Mouse (Mus musculus): ENCODE measurements around the gene Phospho1. TPM values are rescaled to one million over a fixed set of nuclear protein-coding genes. Genes with fewer than 3 reads are reported as not detected.

The Phospho1 gene
- polyA plus RNA-seq, 1 experiment from 2014 or later, result not detected

- H3K27me3 ChIP-seq (replicated peaks), result peaks cover 32% of the 10 kb centered on the region
Measured at GRCm38 (mm10) chr11:95838598-95838997, 14.3 kb downstream of the Phospho1 start.

DNA sequence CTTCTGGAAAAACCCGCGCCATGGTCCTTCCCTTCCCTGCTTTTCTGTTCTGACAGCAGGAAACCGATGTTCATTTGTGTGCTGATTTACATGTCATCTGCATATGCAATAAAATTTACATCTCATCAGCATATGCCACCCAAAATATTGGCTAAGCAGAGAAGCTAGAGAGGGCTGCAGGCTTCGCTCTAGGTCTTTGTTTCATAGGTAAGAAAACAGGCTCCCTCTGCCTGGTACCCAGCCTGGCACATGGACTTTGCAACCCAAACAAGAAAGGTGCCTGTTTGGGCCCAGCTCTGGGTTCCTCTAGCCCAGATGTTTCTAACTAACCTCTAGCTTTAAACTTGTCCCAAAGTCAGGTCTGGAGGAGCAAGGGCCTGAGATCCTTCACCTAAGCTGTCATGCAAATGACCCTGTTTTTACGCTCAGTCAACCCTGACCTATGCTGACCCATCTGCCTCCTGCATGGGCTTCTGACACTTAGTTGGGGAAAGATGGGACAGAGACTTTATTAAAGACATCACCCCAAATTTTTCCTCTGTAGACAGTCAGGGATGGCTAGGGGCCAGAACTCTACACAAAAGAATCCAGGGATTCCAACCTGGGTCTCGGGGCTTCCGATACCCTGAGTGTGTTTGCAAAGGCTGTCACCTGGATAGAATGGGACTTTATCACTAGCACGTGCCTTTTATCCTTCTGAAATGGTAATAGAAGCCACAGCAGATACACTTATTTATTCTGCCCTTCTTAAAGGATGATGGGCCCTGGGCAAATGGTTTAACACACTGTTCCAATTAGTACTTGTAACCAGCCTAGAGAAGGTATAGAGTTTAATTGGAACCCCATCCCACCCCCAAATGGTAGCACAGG lies 14.9 kb downstream of the Phospho1 start:
- Histone ChIP-seq H3K4me1 (peaks cover 2% of the 10 kb centered on the region; the same call in 1 of the 2 replicates), H3K4me2 (no peak overlapping the region)

More at GRCm38 (mm10) chr11:95838598-95838997, 14.3 kb downstream of the Phospho1 start:
- Histone ChIP-seq H3K9ac (no peak overlapping the region), H3K4me2 (no peak overlapping the region), H3K4me1 (peaks cover 9% of the 10 kb centered on the region), H3K4me3 (no peak overlapping the region), H3K27ac (no peak overlapping the region), H3K36me3 (replicated peaks) (no peaks in the 10 kb centered on the region), H3K9me3 (no peaks in the 10 kb centered on the region)
- WGBS, result 81% methylated on average over 4 of the region's 4 CpGs
- ATAC-seq (replicated peaks), result no peak

GRCm38 (mm10) chr11:95840694-95841497 lies 16.6 kb downstream of the Phospho1 start:
- WGBS, result 78% methylated on average over 5 of the region's 5 CpGs
- no peak overlapping the region for H3K4me3 ChIP-seq
- no peaks in the 10 kb centered on the region for H3K36me3 ChIP-seq (replicated peaks)
- peaks cover 9% of the 10 kb centered on the region; the same call in 1 of the 2 replicates for H3K27me3 ChIP-seq (replicated peaks)
- no peak overlapping the region for H3K4me2 ChIP-seq
- H3K4me1 ChIP-seq, result no peaks in the 10 kb centered on the region
- no peak overlapping the region for H3K27ac ChIP-seq
- no peaks in the 10 kb centered on the region for H3K9me3 ChIP-seq
- no peak for ATAC-seq (replicated peaks)
- H3K9ac ChIP-seq, result no peak overlapping the region

More for the DNA sequence above, 14.9 kb downstream of the Phospho1 start:
- H3K36me3 ChIP-seq (replicated peaks), result no peaks in the 10 kb centered on the region
- no peak overlapping the region for H3K4me3 ChIP-seq
- H3K27ac ChIP-seq, result no peak overlapping the region
- H3K9me3 ChIP-seq, result no peaks in the 10 kb centered on the region
- H3K27me3 ChIP-seq (replicated peaks), result peaks cover 26% of the 10 kb centered on the region
- H3K9ac ChIP-seq, result no peak overlapping the region
- no peak for ATAC-seq (replicated peaks)
- 76% methylated on average over 8 of the region's 8 CpGs for WGBS

- H3K27ac ChIP-seq, result no peak overlapping the region
- peaks cover 4% of the 10 kb centered on the region; the same call in 1 of the 2 replicates for H3K27me3 ChIP-seq (replicated peaks)
- no peaks in the 10 kb centered on the region for H3K9me3 ChIP-seq
- no peaks in the 10 kb centered on the region for H3K4me1 ChIP-seq
- no peak overlapping the region for H3K4me3 ChIP-seq
- no peak overlapping the region for H3K4me2 ChIP-seq
- WGBS, result 64% methylated on average over 10 of the region's 10 CpGs
- no peak for ATAC-seq (replicated peaks)
- no peaks in the 10 kb centered on the region for H3K36me3 ChIP-seq (replicated peaks)
- H3K9ac ChIP-seq, result no peak overlapping the region
Measured at GRCm38 (mm10) chr11:95841498-95841830, 17.2 kb downstream of the Phospho1 start.

DNA sequence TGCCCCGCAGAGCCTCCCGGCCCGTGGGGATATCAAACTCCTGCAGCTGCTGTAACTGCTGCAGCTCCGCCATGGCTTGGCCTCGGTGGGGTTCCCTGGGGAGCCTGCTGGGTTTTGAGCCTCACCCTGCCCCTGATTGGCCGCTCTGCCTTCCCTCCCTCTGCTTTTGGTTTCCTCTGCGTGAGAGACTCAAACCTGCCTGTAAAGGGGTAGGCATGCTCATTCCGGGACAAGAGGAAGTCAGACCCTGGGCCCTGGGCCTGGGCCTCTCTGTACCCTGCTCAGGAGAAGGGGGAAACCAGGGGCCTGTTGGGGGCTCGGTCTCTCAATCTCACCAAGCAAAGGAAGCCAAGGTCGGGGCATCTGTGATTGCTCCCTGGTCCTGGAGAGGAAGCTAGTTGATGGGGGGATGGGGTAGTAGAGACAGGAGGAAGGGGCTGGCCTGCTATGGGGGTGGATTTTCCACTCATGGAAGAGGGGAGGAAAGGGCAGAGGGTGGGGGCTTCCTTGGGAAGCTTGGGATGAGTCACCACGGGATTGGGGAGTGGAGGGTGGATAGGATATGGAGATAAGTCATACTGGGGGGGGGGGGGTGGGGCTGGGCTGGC lies 17.9 kb downstream of the Phospho1 start, which contains the start of gene Abi3:
Gene Abi3, minus strand, starts transcription at position 403 of the 608 bp plus-strand sequence.
- H3K36me3 ChIP-seq (replicated peaks), result no peaks in the 10 kb centered on the region
- H3K27ac ChIP-seq, result no peak within 1 kb of the TSS
- H3K4me2 ChIP-seq, result no peak within 1 kb of the TSS
- no peaks in the 10 kb centered on the region for H3K9me3 ChIP-seq
- no peak for ATAC-seq (replicated peaks)
- no peak within 1 kb of the TSS for H3K4me3 ChIP-seq
- H3K4me1 ChIP-seq, result no peaks in the 10 kb centered on the region
- H3K9ac ChIP-seq, result no peak within 1 kb of the TSS
- peaks cover 3% of the 10 kb centered on the region; the same call in 1 of the 2 replicates for H3K27me3 ChIP-seq (replicated peaks)
- 9% methylated on average over 11 of the region's 11 CpGs for WGBS

DNA sequence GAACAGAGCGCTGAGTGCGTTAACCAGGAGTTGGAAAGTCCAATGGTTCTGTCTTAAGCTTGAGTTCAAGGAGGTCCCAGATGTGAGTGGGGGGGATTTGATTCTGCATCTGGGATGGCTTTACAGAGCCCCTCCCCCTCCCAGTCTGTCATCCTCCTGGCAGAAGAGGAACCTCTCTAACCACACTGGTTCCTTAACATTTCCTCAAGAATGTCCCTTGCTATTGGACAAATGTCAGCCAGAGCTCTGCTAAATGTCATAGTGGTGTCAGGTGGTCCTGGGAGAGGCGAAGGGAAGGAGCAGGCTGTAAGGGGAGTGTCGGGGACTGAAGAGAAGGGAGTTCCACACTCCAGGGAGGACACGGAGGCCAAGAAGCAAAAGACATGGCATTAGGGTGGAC lies 18.7 kb downstream of the Phospho1 start:
- no peak overlapping the region for H3K4me3 ChIP-seq
- H3K4me2 ChIP-seq, result no peak overlapping the region
- ATAC-seq (replicated peaks), result no peak
- no peak overlapping the region for H3K9ac ChIP-seq
- H3K36me3 ChIP-seq (replicated peaks), result no peaks in the 10 kb centered on the region
- no peaks in the 10 kb centered on the region for H3K4me1 ChIP-seq
- no peaks in the 10 kb centered on the region for H3K9me3 ChIP-seq
- WGBS, result 84% methylated on average over 5 of the region's 5 CpGs
- 0 out of 2 replicates have a peak, but pooled peaks cover 3% of the 10 kb centered on the region for H3K27me3 ChIP-seq (replicated peaks)
- H3K27ac ChIP-seq, result no peak overlapping the region

DNA sequence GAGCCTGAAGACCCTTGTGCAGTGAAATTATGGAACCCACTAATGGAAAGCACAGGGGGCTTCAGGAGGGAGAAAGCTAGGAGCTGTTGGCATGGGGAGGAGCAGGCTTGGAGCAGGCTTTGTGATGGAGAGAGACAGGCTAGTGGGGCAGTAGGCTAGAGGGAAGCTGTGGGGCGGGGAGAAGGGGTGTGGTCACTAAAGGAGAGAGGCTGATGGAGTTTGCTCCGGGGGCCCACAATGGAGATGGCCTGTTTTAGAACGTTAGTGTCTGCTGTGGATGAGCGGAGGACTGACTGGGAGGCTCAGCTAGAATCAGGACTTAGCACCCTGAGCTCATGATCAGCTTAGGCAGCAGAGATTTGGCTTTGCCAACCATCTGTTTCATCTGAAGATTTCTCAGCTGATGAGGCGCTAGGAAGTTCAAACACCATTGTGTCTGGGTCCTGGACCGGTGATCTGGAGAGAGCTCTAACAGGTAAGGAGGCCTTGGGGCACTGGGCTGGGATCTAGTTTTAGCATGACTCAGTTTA lies 19.2 kb downstream of the Phospho1 start:
- ATAC-seq (replicated peaks), result no peak
- Histone ChIP-seq H3K4me1 (no peaks in the 10 kb centered on the region), H3K36me3 (replicated peaks) (no peaks in the 10 kb centered on the region), H3K9me3 (no peaks in the 10 kb centered on the region), H3K4me3 (no peak overlapping the region), H3K27me3 (replicated peaks) (0 out of 2 replicates have a peak, but pooled peaks cover 3% of the 10 kb centered on the region), H3K27ac (no peak overlapping the region), H3K4me2 (no peak overlapping the region), H3K9ac (no peak overlapping the region)
- WGBS, result 66% methylated on average over 6 of the region's 6 CpGs

- WGBS, result 76% methylated on average over 4 of the region's 4 CpGs
- Histone ChIP-seq H3K4me1 (no peaks in the 10 kb centered on the region), H3K27me3 (replicated peaks) (0 out of 2 replicates have a peak, but pooled peaks cover 3% of the 10 kb centered on the region), H3K4me3 (no peak overlapping the region), H3K36me3 (replicated peaks) (no peaks in the 10 kb centered on the region), H3K4me2 (no peak overlapping the region), H3K9me3 (no peaks in the 10 kb centered on the region), H3K27ac (no peak overlapping the region), H3K9ac (no peak overlapping the region)
- ATAC-seq (replicated peaks), result no peak
Measured at GRCm38 (mm10) chr11:95844935-95845334, 20.6 kb downstream of the Phospho1 start.

DNA sequence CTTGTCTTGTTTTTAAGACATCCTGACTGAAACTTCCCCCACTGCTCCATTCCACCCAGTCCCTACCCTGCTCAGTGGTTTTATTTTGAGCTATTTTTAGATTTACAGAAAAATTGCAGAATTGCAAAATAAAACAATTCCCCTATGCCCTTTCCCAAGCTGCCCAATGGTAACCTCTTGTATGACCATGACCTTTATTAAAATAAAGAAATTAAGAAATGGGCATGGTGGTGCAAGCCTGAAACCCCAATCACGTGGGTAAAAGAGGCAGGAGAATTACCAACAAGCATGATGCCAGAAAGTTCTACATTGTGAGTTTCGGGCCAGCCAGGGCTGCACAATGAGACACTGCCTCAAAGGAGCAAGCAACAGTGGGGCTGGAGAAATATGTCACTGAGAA lies 26.6 kb downstream of the Phospho1 start:
- 79% methylated on average over 2 of the region's 2 CpGs for WGBS
- Histone ChIP-seq H3K4me2 (no peak overlapping the region), H3K27me3 (replicated peaks) (peaks cover 4% of the 10 kb centered on the region), H3K36me3 (replicated peaks) (no peaks in the 10 kb centered on the region), H3K9me3 (no peaks in the 10 kb centered on the region), H3K9ac (no peak overlapping the region), H3K4me3 (no peak overlapping the region), H3K27ac (no peak overlapping the region), H3K4me1 (no peaks in the 10 kb centered on the region)
- no peak for ATAC-seq (replicated peaks)

- H3K4me2 ChIP-seq, result no peak overlapping the region
- H3K4me1 ChIP-seq, result peaks cover 10% of the 10 kb centered on the region
- H3K9ac ChIP-seq, result no peak overlapping the region
- H3K36me3 ChIP-seq (replicated peaks), result no peaks in the 10 kb centered on the region
- WGBS, result 57% methylated on average over 5 of the region's 5 CpGs
- no peak for ATAC-seq (replicated peaks)
- no peak overlapping the region for H3K4me3 ChIP-seq
- no peaks in the 10 kb centered on the region for H3K9me3 ChIP-seq
- peaks cover 4% of the 10 kb centered on the region for H3K27me3 ChIP-seq (replicated peaks)
- no peak overlapping the region for H3K27ac ChIP-seq
Measured at GRCm38 (mm10) chr11:95853684-95854083, 29.4 kb downstream of the Phospho1 start.

DNA sequence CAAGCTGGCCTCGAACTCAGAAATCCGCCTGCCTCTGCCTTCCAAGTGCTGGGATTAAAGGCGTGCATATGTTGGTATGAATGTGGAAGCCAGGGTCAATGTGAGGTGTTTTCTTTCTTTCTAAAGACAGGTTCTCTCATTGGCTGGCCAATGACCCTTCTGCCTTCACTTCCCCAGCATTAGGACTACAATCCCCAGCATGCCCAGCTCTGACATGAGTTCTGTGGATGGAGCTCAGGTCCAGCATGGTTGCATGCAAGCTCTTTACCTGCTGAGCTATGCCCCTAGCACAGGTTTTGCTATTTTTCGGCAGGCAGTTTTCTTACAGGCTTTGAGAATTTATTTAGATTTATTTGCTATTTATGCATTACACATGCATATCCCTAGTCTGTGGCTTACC lies 33.0 kb downstream of the Phospho1 start:
- Histone ChIP-seq H3K4me1 (peaks cover 18% of the 10 kb centered on the region), H3K9ac (peak overlapping the region; percentile 20; the same call in 1 of the 2 replicates), H3K4me3 (peak overlapping the region; percentile 82), H3K27ac (peak overlapping the region; percentile 87; the same call in 1 of the 2 replicates), H3K4me2 (peak overlapping the region; percentile 78), H3K27me3 (replicated peaks) (peaks cover 2% of the 10 kb centered on the region), H3K9me3 (no peaks in the 10 kb centered on the region), H3K36me3 (replicated peaks) (no peaks in the 10 kb centered on the region)
- WGBS, result 84% methylated on average over 4 of the region's 4 CpGs
- ATAC-seq (replicated peaks), result no peak

Data from midbrain, embryonic 15.5 days (tissue).